Mouse (Mus musculus) spleen, adult 2 months (tissue): ENCODE data around the gene Rtn4r. TPM values are rescaled to one million over a fixed set of nuclear protein-coding genes. Genes with fewer than 3 reads are reported as not detected.

Experiments
- DNase-seq, 2 experiments: peaks; one replicate each; pipeline versions ENCODE4 v3.0.0 to v3.0.0-alpha.2; 2012 to 2021; ENCODE audit warnings: low spot score in 2 of 2, low read depth in 1 of 2
- H3K27ac ChIP-seq: fragments of 200-500 bp; 2 replicates; pipeline ENCODE4 v1.5.1; 2012; ENCODE audit warnings: low read length, inconsistent platforms; ENCODE audit not compliant: insufficient read depth
- H3K27me3 ChIP-seq: fragments of 200-500 bp; 2 replicates; pipeline ENCODE4 v1.6.1; 2012; ENCODE audit warnings: mild to moderate bottlenecking, moderate library complexity, low read length, inconsistent platforms; ENCODE audit not compliant: control insufficient read depth, insufficient read depth
- H3K36me3 ChIP-seq: fragments of 200-500 bp; 2 replicates; pipeline ENCODE4 v1.6.1; 2012; ENCODE audit warnings: mild to moderate bottlenecking, low read length, inconsistent platforms; ENCODE audit not compliant: control insufficient read depth, insufficient read depth
- H3K4me1 ChIP-seq: fragments of 200-500 bp; 2 replicates; pipeline ENCODE4 v1.6.1; 2011; ENCODE audit warnings: inconsistent platforms; ENCODE audit not compliant: control insufficient read depth, insufficient read depth, insufficient read length
- H3K4me3 ChIP-seq: fragments of 200-500 bp; 2 replicates; pipeline ENCODE4 v1.5.1; 2011; ENCODE audit warnings: mild to moderate bottlenecking, inconsistent platforms; ENCODE audit not compliant: insufficient read depth, insufficient read length; ENCODE audit errors: extremely low read depth
- CTCF ChIP-seq: fragments of 200-500 bp; IDR thresholded peaks from 2 replicates; pipeline ENCODE4 v1.5.1; 2011; ENCODE audit warnings: mild to moderate bottlenecking, inconsistent platforms; ENCODE audit not compliant: insufficient read depth, insufficient read length, insufficient replicate concordance; ENCODE audit errors: extremely low read depth
- POLR2A ChIP-seq: fragments of 200-500 bp; IDR thresholded peaks from 2 replicates; pipeline ENCODE4 v1.6.1; 2011; ENCODE audit warnings: low read depth, low read length, inconsistent platforms
- WGBS: fragments of 180-500 bp; shearing (Covaris S2); methylation state at CpG from one replicate; pipeline ENCODE4 v1.1.7; 2018; 5-methylcytosine and 5-hydroxymethylcytosine counted together
- polyA plus RNA-seq: library from polyadenylated mRNA; depleted of rRNA; stranded (reverse); fragments of >200 nt; gene quantifications from 2 replicates; pipeline ENCODE4 v1.2.3, GENCODE M21; 2012

Rtn4r gene
- polyA plus RNA-seq, 1 experiment = 10.2 TPM

DNA sequence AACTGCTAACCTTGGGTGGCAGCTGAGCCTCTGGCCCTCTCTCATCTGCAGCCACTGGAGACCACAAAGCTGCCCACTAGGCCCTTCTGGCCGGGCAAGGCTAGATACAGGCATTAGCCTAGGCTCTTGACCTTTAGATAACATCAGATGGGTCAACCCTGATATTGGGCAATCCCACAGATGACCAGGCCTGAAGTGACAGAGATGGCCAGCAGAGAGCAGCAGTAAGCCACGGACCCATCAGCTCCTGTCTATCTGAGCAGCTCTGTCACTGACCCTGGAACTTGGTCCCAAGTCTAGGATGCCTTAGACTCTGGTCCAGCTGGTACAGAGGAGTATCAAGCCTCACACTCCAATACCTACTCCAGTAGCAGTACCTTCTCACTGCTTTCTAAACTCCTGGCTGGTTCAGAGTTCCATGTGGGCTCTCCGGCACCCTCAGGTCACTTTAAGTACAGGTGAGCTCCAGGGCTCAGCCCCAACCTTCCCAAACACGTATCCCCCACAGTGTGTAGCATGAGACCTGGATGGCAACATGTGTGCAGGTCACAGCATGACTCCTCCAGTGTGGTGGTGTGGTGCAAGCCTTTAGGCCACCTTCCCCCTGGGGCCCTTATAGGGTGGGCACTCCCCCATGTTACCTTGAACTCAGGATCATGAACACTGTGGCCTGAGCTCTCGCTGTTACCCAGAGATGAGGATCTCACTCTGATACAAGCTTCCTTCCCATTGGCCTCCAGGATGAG lies 19.0 kb upstream of the Rtn4r start:
- no peaks in the 10 kb centered on the region for H3K36me3 ChIP-seq
- TF ChIP-seq CTCF (peak; percentile 56; the same call in 1 of the 2 replicates), POLR2A (no peak)
- H3K27me3 ChIP-seq = no peaks in the 10 kb centered on the region
- no peaks in the 10 kb centered on the region for H3K4me1 ChIP-seq
- peak in 1 of 2 experiments; percentile 48 for DNase-seq
- 54% methylated on average over 5 of the region's 5 CpGs for WGBS
- no peak overlapping the region for H3K4me3 ChIP-seq
- no peak overlapping the region for H3K27ac ChIP-seq

- no peaks in the 10 kb centered on the region for H3K36me3 ChIP-seq
- no peaks in the 10 kb centered on the region for H3K4me1 ChIP-seq
- DNase-seq = no peak
- no peak for TF ChIP-seq POLR2A
- no peak for TF ChIP-seq CTCF
- no peaks in the 10 kb centered on the region for H3K27me3 ChIP-seq
- no peak overlapping the region for H3K4me3 ChIP-seq
- H3K27ac ChIP-seq = no peak overlapping the region
- 74% methylated on average over 7 of the region's 7 CpGs for WGBS
Measured at GRCm38 (mm10) chr16:18111042-18111441, 16.4 kb upstream of the Rtn4r start.

- H3K4me1 ChIP-seq = no peaks in the 10 kb centered on the region
- 39% methylated on average over 4 of the region's 4 CpGs for WGBS
- no peak for TF ChIP-seq POLR2A
Measured at GRCm38 (mm10) chr16:18116467-18116866, 11.0 kb upstream of the Rtn4r start.

DNA sequence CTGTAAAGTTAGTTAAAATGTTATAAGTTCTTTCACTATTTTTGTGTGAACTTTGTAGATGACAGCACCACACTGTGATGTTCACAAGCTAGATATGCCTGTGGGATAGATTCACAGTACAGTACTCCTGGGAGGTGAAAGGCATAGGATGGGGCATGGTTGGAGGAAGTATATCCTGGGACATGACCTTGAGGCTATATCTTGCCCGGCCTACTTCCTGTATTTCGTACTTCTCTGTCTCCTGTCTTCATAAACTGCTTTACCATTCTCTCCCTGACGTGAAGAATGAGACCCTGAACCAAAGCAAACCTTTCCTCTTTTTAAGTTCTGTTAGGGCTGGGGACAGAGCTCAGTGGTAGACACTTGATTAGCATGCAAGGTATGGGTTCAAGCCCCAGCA lies 9.2 kb upstream of the Rtn4r start:
- Histone ChIP-seq H3K36me3 (no peaks in the 10 kb centered on the region), H3K4me1 (no peaks in the 10 kb centered on the region), H3K27ac (no peak overlapping the region), H3K4me3 (no peak overlapping the region), H3K27me3 (no peaks in the 10 kb centered on the region)
- 48% methylated on average over 3 of the region's 3 CpGs for WGBS
- DNase-seq = no peak
- TF ChIP-seq CTCF = no peak
- TF ChIP-seq POLR2A = no peak

More at GRCm38 (mm10) chr16:18116467-18116866, 11.0 kb upstream of the Rtn4r start:
- Histone ChIP-seq H3K36me3 (no peaks in the 10 kb centered on the region), H3K4me3 (no peak overlapping the region), H3K27ac (no peak overlapping the region), H3K27me3 (no peaks in the 10 kb centered on the region)
- no peak for DNase-seq

GRCm38 (mm10) chr16:18119031-18119730 lies 8.3 kb upstream of the Rtn4r start:
- WGBS = 55% methylated on average over 8 of the region's 8 CpGs
- no peak for DNase-seq

DNA sequence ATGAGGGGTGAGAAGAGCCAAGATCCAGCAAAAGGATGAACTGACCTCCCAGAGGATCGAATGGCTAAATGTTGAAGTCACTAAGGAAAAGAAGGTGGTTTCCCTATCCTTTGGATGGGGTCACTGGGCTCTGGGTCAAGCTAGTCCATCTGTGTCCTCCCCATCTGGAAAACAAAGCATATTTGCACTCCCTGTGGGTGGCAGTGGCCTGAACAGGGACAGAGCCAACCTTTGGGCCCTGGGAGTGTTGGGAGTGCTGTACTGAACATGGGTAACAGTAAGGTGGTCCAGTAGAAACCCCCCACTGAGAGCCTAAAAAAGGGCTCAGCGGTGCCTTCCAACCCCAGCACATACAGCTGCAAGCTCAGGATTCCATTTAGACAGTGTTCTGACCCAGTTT lies 4.7 kb upstream of the Rtn4r start:
- no peak for TF ChIP-seq CTCF
- TF ChIP-seq POLR2A = no peak
- H3K36me3 ChIP-seq = no peaks in the 10 kb centered on the region
- WGBS = 85% methylated on average over 2 of the region's 2 CpGs
- H3K4me3 ChIP-seq = no peak overlapping the region
- DNase-seq = no peak
- H3K4me1 ChIP-seq = peaks cover under 1% of the 10 kb centered on the region; the same call in 1 of the 2 replicates
- peaks cover 7% of the 10 kb centered on the region for H3K27me3 ChIP-seq
- no peak overlapping the region for H3K27ac ChIP-seq

More at GRCm38 (mm10) chr16:18119031-18119730, 8.3 kb upstream of the Rtn4r start:
- H3K4me1 ChIP-seq = no peaks in the 10 kb centered on the region
- no peak overlapping the region for H3K4me3 ChIP-seq
- no peak overlapping the region for H3K27ac ChIP-seq
- no peaks in the 10 kb centered on the region for H3K36me3 ChIP-seq
- no peaks in the 10 kb centered on the region for H3K27me3 ChIP-seq
- TF ChIP-seq POLR2A (no peak), CTCF (no peak)

- peaks cover 11% of the 10 kb centered on the region for H3K27me3 ChIP-seq
- 61% methylated on average over 1 of the region's 1 CpGs for WGBS
- no peaks in the 10 kb centered on the region for H3K36me3 ChIP-seq
- no peak for TF ChIP-seq POLR2A
- TF ChIP-seq CTCF = no peak
- no peak overlapping the region for H3K4me3 ChIP-seq
- H3K4me1 ChIP-seq = peaks cover 2% of the 10 kb centered on the region; the same call in 1 of the 2 replicates
- no peak for DNase-seq
- no peak overlapping the region for H3K27ac ChIP-seq
Measured at GRCm38 (mm10) chr16:18123471-18123870, 4.0 kb upstream of the Rtn4r start.
